Mouse (Mus musculus): Measurements from ENCODE around the gene Sncg. TPM values are rescaled to one million over a fixed set of nuclear protein-coding genes. Genes with fewer than 3 reads are reported as not detected.
"Not testable (repeated sequence)": the region's sequence is repeated elsewhere in the genome, so short reads cannot be mapped to it uniquely, and the experiment has no call there.

Sncg gene
- 14.2 and 21.6 TPM in 2 replicates for polyA plus RNA-seq (2012; rRNA removed)

- 33% methylated on average over 10 of the region's 10 CpGs for WGBS
- DNase-seq (ENCODE audit: low read depth, low spot score) = no peak
Observed at GRCm38 (mm10) chr14:34374577-34374976, at the start of gene Sncg. Gene Sncg, minus strand, starts transcription at chr14:34374789.

DNA sequence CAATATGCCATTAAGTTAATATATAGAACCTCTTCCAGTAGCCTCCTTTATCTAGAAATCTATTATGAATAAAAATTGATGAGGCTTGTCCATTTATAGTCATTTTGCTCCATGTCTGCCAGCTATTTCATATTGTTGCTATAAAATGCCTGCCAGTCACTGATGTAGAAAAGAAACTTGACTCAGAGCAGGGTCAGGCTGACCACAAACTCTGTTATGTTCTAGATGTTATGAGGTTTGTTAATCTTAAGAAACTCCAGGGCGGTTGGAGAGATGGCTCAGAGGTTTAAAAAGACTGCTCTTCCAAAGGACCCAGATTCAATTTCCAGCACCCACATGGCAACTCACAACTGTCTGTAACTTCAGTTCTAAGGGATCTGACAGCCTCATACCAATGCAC, 46.5 kb upstream of the Sncg start:
- WGBS = 96% methylated on average over 1 of the region's 1 CpGs
- no peak for DNase-seq (ENCODE audit: low read depth, low spot score)

GRCm38 (mm10) chr14:34417501-34417900, 42.9 kb upstream of the Sncg start:
- DNase-seq (ENCODE audit: low read depth, low spot score) = no peak
- WGBS = 77% methylated on average over 5 of the region's 5 CpGs

- DNase-seq (ENCODE audit: low read depth, low spot score) = not testable (repeated sequence)
Observed at GRCm38 (mm10) chr14:34416946-34417345, 42.4 kb upstream of the Sncg start.

DNA sequence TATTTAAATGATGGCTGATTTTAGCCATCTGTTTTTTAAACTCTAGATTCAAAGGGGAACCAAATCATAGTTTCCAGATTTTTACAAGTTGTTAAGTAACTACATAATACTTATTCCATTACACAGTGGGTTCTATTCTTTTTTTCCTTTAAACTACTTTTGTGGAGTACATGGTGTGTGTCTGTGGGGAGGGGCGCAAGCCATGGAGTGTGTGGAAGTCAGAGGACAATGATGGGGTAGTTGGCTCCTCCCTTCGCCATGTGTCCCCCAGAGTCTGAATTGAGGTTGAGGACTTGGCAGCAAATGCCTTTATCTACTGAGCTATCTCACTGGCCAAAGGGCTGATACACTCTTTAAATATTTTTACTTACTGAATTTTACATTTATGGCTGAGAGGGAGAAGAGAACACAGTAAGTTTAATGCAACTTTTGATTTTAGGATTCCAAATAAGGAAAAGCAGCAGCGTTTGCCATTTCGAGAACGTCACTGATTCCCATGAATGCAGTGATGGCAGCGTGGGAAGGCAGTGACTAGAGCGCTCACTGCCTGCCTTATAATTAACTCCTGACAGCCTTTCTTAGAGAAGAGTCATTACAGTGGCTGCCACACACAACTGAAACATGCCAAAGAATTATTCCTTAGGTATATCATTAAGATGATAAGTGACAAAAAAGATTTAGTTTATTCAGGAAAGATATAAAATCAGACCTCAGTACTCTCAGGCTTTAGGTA, 37.7 kb upstream of the Sncg start:
- no peak for DNase-seq (ENCODE audit: low read depth, low spot score)
- 83% methylated on average over 7 of the region's 7 CpGs for WGBS

More at GRCm38 (mm10) chr14:34416946-34417345, 42.4 kb upstream of the Sncg start:
- WGBS = 95% methylated on average over 4 of the region's 4 CpGs

GRCm38 (mm10) chr14:34410716-34411115, 36.1 kb upstream of the Sncg start:
- WGBS = 37% methylated on average over 6 of the region's 6 CpGs
- DNase-seq (ENCODE audit: low read depth, low spot score) = peak; percentile 68

DNA sequence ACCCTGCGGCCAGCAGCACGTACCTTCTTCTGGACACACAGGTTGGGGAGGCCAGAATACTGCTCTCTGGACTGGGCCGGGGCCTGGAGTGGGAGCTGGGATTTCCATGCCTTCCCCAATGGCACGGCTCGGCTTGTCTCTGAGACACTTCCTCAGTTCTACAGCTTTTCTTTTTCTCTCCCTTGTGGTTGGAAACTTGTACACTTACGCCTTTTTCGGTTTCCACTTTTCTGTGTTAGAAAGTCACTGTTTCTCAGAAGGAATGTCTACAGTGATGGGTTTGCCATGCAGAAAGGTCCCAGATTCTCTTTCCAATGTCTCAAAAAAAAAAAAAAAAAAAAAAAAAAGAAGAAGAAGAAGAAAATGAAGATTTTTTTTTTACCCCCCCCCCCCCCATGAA, 28.8 kb upstream of the Sncg start:
- WGBS = 94% methylated on average over 7 of the region's 7 CpGs
- no peak for DNase-seq (ENCODE audit: low read depth, low spot score)

DNA sequence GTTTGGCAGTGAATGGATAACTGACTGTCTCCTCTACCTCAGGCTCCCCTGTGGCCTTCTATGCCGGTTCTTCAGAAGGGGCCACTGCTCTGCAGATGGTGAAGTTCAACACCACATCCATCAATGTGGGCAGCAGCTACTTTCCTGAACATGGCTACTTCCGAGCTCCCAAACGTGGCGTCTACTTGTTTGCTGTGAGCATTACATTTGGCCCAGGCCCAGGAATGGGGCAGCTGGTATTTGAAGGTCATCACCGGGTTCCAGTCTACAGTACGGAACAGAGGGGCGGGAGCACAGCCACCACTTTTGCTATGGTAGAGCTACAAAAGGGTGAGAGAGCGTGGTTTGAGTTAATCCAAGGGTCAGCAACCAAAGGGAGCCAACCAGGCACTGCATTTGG, 28.3 kb upstream of the Sncg start:
- DNase-seq (ENCODE audit: low read depth, low spot score) = no peak
- WGBS = 49% methylated on average over 8 of the region's 8 CpGs

DNA sequence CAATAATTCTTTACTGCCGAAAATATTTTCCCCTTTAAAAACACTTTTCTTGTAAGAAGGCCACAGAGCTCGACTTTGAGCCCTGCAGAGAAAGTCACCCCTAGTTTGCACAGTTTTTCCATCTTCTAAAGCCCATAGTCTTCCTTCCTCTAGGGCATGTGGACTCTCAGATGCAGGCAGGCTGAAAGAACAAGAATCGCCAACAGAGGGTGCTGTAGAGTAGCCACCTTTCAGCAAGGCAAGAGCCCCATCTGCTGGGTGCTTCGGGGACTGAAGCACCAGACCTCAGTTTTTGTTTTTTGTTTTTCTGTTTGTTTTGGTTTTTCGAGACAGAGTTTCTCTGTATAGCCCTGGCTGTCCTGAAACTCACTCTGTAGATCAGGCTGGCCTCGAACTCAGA, 26.5 kb upstream of the Sncg start:
- DNase-seq (ENCODE audit: low read depth, low spot score) = peak; percentile 48
- WGBS = 32% methylated on average over 6 of the region's 6 CpGs

GRCm38 (mm10) chr14:34400021-34400420, 25.4 kb upstream of the Sncg start:
- WGBS = 89% methylated on average over 3 of the region's 3 CpGs
- no peak for DNase-seq (ENCODE audit: low read depth, low spot score)

- WGBS = 96% methylated on average over 6 of the region's 6 CpGs
Observed at GRCm38 (mm10) chr14:34399301-34399700, 24.7 kb upstream of the Sncg start.

GRCm38 (mm10) chr14:34398901-34399300, 24.3 kb upstream of the Sncg start:
- 92% methylated on average over 21 of the region's 21 CpGs for WGBS
- DNase-seq (ENCODE audit: low read depth, low spot score) = no peak

More at GRCm38 (mm10) chr14:34399301-34399700, 24.7 kb upstream of the Sncg start:
- no peak for DNase-seq (ENCODE audit: low read depth, low spot score)

- no peak for DNase-seq (ENCODE audit: low read depth, low spot score)
- WGBS = 83% methylated on average over 5 of the region's 5 CpGs
Observed at GRCm38 (mm10) chr14:34397871-34398270, 23.3 kb upstream of the Sncg start.

GRCm38 (mm10) chr14:34393295-34393694, 18.7 kb upstream of the Sncg start:
- WGBS = 74% methylated on average over 4 of the region's 4 CpGs
- no peak for DNase-seq (ENCODE audit: low read depth, low spot score)

DNA sequence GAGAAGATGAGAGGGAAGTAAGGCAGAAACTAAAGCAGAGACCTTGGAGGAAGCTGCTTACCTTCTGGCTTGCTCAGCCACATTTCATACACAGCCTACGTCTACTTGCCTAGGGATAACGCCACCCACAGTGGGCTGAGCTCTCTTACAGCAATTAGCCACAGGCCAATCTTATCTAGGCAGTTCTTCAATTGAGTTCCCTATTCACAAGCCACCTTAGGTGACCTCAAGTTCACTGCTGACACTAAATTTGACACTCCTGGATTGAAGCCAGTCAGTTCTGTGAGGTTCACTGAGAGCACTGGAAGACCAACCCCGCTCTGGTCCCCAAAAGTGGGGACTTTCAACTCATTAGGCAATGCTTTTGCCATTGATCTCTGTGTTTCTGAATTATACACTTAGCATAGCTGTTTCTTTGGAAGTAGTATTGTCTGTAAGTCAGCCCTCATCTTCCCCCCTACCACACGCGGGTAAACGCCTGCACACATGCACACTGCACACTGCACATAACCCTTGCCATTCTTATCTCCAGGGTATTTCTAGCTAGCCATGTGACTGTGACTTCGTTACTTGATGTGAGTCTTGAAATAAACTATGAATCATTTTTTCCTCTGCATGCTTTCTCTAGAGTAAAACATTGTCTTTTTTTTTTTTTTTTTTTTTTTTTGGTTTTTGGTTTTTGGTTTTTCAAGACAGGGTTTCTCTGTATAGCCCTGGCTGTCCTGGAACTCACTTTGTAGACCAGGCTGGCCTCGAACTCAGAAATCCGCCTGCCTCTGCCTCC, 8.5 kb upstream of the Sncg start:
- no peak for DNase-seq (ENCODE audit: low read depth, low spot score)
- 92% methylated on average over 9 of the region's 9 CpGs for WGBS

DNA sequence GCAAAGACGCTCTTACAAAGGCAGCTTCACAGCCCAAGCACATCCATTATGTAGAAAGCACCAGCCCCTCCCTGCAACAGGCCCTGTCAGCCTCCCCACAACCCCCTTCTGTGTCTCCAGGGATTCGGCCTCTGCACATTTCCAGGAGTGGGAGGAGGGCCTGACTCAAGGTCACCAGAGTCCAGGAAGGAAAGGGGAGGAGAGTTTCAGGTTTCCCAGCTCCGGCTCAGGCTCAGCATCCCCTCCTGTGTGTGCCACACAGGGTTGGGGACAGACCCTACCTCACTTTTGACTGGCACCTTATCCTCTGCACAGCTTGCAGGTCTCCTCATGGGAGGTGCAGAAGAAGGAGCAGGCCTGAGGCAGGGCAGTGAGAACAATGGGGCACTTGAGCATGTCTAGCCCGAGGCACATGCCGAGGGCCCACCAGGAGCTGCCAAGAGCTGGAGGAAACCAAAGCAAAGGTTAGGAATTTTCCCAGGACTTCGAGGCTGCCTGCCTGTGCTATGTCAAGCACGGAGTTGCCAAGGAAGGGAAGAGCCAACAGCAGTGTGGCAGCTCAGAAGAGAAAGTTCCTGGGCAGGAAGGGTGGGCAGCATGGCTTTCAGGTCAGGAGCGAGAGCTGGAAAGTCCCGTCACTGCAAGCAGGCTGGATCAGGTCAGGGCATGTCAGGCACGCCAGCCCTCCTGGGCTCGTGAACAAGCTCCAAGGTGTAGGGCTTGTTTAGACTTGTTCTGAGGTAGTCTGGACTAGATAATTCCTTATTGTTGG, 4.2 kb upstream of the Sncg start:
- 62% methylated on average over 11 of the region's 11 CpGs for WGBS

DNA sequence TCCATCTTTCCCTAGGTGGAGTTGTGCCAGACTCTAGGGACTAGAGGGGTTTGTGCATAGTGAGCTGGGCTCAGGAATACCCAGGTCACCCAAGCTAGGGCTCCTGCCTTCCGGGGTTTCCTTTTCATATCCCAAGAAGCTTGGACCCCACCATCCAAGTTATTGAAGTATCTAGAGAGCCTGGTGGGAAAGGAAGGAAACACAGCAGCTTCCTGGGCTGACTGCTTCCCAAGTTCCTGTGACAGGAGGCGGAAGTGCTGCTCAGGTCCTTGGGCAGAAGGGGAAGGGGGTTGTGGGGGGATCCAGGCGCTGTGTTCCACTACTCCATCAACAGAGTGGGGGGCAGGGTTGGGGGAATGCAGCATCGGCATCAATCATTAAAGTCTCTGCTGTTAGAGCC, 2.5 kb upstream of the Sncg start:
- WGBS = 81% methylated on average over 4 of the region's 4 CpGs
- no peak for DNase-seq (ENCODE audit: low read depth, low spot score)

More for the DNA sequence above, 4.2 kb upstream of the Sncg start:
- DNase-seq (ENCODE audit: low read depth, low spot score) = no peak

DNA sequence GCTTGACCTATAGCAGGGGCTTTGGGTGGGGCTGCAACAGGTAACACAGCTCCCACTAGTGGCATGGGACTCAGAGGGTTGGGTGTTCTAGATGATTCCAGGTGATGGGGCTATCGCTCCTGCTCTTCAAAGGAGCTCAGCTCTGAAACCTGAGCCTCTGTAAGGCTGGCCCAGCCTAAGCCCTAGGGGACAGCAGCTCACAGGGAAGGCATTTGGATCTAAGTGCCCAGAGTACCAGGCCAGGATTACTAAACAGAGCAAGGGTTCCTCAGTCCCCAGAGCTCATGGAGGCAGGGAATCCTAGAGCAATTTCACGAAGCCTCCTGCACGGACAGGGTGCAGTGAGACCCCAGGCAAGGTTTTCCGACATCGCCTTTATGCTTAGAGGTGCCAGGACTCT, 1.4 kb upstream of the Sncg start:
- no peak for DNase-seq (ENCODE audit: low read depth, low spot score)
- WGBS = 86% methylated on average over 5 of the region's 5 CpGs

DNA sequence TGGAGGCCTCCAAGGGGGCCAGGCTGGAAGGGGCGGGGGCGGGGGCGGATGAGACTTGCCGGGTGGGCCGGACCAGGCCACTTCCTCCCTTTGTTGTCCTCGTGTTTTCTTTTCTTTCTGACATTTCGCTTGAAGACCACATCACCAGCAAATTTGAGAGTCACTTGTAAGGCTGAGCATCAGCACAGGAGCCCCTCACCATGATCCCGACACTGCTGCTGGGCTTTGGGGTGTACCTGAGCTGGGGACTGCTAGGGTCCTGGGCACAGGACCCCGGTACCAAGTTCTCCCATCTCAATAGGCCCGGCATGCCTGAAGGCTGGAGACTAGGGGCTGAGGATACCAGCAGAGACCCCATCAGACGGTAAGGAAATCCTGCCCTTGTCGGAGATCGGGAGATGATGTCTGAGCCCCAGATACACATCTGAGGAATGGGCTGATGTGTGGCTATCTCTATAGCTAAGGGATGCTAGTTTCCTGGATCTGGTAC, 871 bp upstream of the Sncg start, which contains the start of gene Mmrn2:
Gene Mmrn2, plus strand, starts transcription at position 51 of the 490 bp plus-strand sequence.
- no peak for DNase-seq (ENCODE audit: low read depth, low spot score)
- WGBS = 78% methylated on average over 13 of the region's 13 CpGs

GRCm38 (mm10) chr14:34373581-34373980, 1.0 kb downstream of the Sncg start:
- 79% methylated on average over 6 of the region's 6 CpGs for WGBS
- DNase-seq (ENCODE audit: low read depth, low spot score) = no peak

Measured in large intestine, adult 2 months (tissue).